In genomic region chr3:20076145-20077053, GRCm38 (mm10) we compare ENCODE assay signal across 10 mouse cellular contexts. TPM values are rescaled to one million over a fixed set of nuclear protein-coding genes. Genes with fewer than 3 reads are reported as not detected.
A peak's percentile ranks its signal among the peaks of the same experiment; 100 is the strongest.
DNase-seq lines count a peak whose midpoint lies in the region; ATAC-seq and TF ChIP-seq lines count a peak whose summit lies in the region.
"Had no signal": no experiment of that assay in that cellular context is flagged by ENCODE, and none has a peak within 500 bp of the region (broad histone marks: within the 10 kb centered on the region; RNA-seq: fewer than 3 reads in every experiment).

No protein-coding gene starts in this region.

- H3K4me2 ChIP-seq in lung, postnatal 0 days (replicated peaks; ENCODE audit: low read depth, low read length), result no peak overlapping the region
- peak overlapping the region; percentile 10 for H3K4me2 ChIP-seq in myocyte (ENCODE audit: low read depth)

- no peak overlapping the region for H3K9ac ChIP-seq in lung, postnatal 0 days (replicated peaks; ENCODE audit: low read depth)

- peaks cover 4% of the 10 kb centered on the region; the same call in 1 of the 2 replicates for H3K36me3 ChIP-seq in lung, postnatal 0 days (ENCODE audit: insufficient read depth, low read length)
- no peaks in the 10 kb centered on the region for H3K36me3 ChIP-seq in myocyte (ENCODE audit: control insufficient read depth, insufficient read depth)

- H3K4me1 ChIP-seq in lung, postnatal 0 days (ENCODE audit: insufficient read depth, low read depth, low read length), result no peaks in the 10 kb centered on the region
- H3K4me1 ChIP-seq in bone marrow macrophage, adult 2 months (ENCODE audit: control insufficient read depth, insufficient read depth, low read length), result no peaks in the 10 kb centered on the region

- H3K4me3 ChIP-seq in gastrocnemius, adult 2 months, result peak overlapping the region; percentile 51
- no peak overlapping the region for H3K4me3 ChIP-seq in lung, postnatal 0 days (ENCODE audit: low read depth, low read length)
- no peak overlapping the region for H3K4me3 ChIP-seq in bone marrow macrophage, adult 2 months (ENCODE audit: insufficient read depth, low read length)
- no peak overlapping the region for H3K4me3 ChIP-seq in myocyte

- TF ChIP-seq EP300 in lung, postnatal 0 days (IDR thresholded peaks at IDR 0.05), result no peak

- no peak overlapping the region for H3ac ChIP-seq in myocyte (ENCODE audit: control insufficient read depth, insufficient read length)

- no peaks in the 10 kb centered on the region for H3K9me3 ChIP-seq in lung, postnatal 0 days (ENCODE audit: low read length)

- ATAC-seq in lung, postnatal 0 days, result no peak

- no peak for TF ChIP-seq POLR2A in bone marrow macrophage, adult 2 months (IDR thresholded peaks at IDR 0.05; ENCODE audit: borderline replicate concordance, low read depth, low read length)
- no peak for TF ChIP-seq POLR2A in myocyte (IDR thresholded peaks at IDR 0.05; ENCODE audit: insufficient read length, low read depth)

- intact Hi-C loops in gastrocnemius, adult 2 months (cut with DNase I), result loop anchor here (10.0 kb wide), 1 partner anchor 118 kb away; no protein-coding TSS in a partner anchor
- intact Hi-C loops in gastrocnemius, postnatal 14 days (cut with DNase I; ENCODE audit: low total_unique reads), result no loop called here

- peak; percentile 20 for DNase-seq in gastrocnemius, adult 2 months
- DNase-seq in gastrocnemius, postnatal 14 days, result no peak
- DNase-seq in lung, postnatal 0 days (ENCODE audit: low spot score), result peak; percentile 28
- no peak for DNase-seq in lung, postnatal 25 days (ENCODE audit: low spot score)
- DNase-seq in thymus, postnatal 14 days, result no peak
- no peak for DNase-seq in cerebellum, adult 9-11 months
- DNase-seq: gastrocnemius, postnatal 25 days; right cerebral cortex, postnatal 4 days had no signal

- peak; percentile 52 for TF ChIP-seq CTCF in gastrocnemius, adult 2 months (IDR thresholded peaks at IDR 0.05)
- peak; percentile 64 for TF ChIP-seq CTCF in lung, postnatal 0 days (IDR thresholded peaks at IDR 0.05)
- TF ChIP-seq CTCF in bone marrow macrophage, adult 2 months (IDR thresholded peaks at IDR 0.05; ENCODE audit: low read depth, low read length), result no peak

- 83% methylated on average over 11 of the region's 11 CpGs for WGBS in lung, postnatal 0 days

- no peaks in the 10 kb centered on the region for H3K79me2 ChIP-seq in myocyte (ENCODE audit: control insufficient read depth, insufficient read depth)

- no peaks in the 10 kb centered on the region for H3K27me3 ChIP-seq in lung, postnatal 0 days (replicated peaks; ENCODE audit: insufficient read depth, low read length)
- no peaks in the 10 kb centered on the region for H3K27me3 ChIP-seq in myocyte (ENCODE audit: control insufficient read depth, insufficient read depth, insufficient read length)

- peak overlapping the region; percentile 63 for H3K27ac ChIP-seq in gastrocnemius, adult 2 months
- H3K27ac ChIP-seq in lung, postnatal 0 days (ENCODE audit: low read length), result no peak overlapping the region
- peak overlapping the region; percentile 31 for H3K27ac ChIP-seq in bone marrow macrophage, adult 2 months (ENCODE audit: insufficient read depth, low read depth, low read length)

TF ChIP-seq in myocyte, 11 proteins besides CTCF, POLR2A, EP300 and RAD21:
- TF ChIP-seq USF1 (IDR thresholded peaks at IDR 0.05; ENCODE audit: low read depth), result no peak
- no peak for TF ChIP-seq POLR2AphosphoS2 (IDR thresholded peaks at IDR 0.05; ENCODE audit: insufficient read length, low read depth)
- TF ChIP-seq MAX (IDR thresholded peaks at IDR 0.05; ENCODE audit: low read depth), result no peak
- no peak for TF ChIP-seq TCF12 (IDR thresholded peaks at IDR 0.05; ENCODE audit: insufficient read depth, poor library complexity, severe bottlenecking)
- TF ChIP-seq REST (IDR thresholded peaks at IDR 0.05; ENCODE audit: insufficient read depth, insufficient read length), result no peak
- no peak for TF ChIP-seq E2F4 (IDR thresholded peaks at IDR 0.05; ENCODE audit: insufficient read depth)
- no peak for TF ChIP-seq SRF (IDR thresholded peaks at IDR 0.05; ENCODE audit: control insufficient read depth, insufficient read length, low read depth)
- TF ChIP-seq MYOD1 (IDR thresholded peaks at IDR 0.05; ENCODE audit: control insufficient read depth in 1 of 3, insufficient read length in 2 of 3, low read depth in 2 of 3), result no peak
- TF ChIP-seq MYOG (IDR thresholded peaks at IDR 0.05; ENCODE audit: control insufficient read depth in 1 of 3, insufficient read depth in 1 of 3, insufficient read length in 2 of 3, low read depth in 2 of 3), result no peak
- TF ChIP-seq TCF3 (IDR thresholded peaks at IDR 0.05; ENCODE audit: insufficient read length, low read depth), result no peak
- no peak for TF ChIP-seq CEBPB (IDR thresholded peaks at IDR 0.05; ENCODE audit: insufficient read depth, poor library complexity, severe bottlenecking)

RNA-seq across cellular contexts. Expression of gene Hltf, which starts 18.8 kb away (rescaled TPM):
- total RNA-seq in gastrocnemius, adult 2 months (2021), result 1 to 10 TPM; 2.7 to 4.4 TPM
- total RNA-seq in gastrocnemius, postnatal 14 days (2021), result 1 to 10 TPM; 3.6 to 4.1 TPM
- 13.7 and 13.8 TPM in 2 replicates for polyA plus RNA-seq in lung, postnatal 0 days (2015; fragmentation: Nextera tagmentation; extraction: Ambion mirVana)
- 43.6 and 47.7 TPM in 2 replicates for polyA plus RNA-seq in bone marrow macrophage, adult 2 months (2012; ENCODE audit: insufficient read depth, insufficient read length, missing spikeins)
- 1.3 TPM for polyA plus RNA-seq in myocyte (2012; fragmentation: generic; extraction: Trizol)

RNA-seq across cellular contexts. Expression of gene Hps3, which starts 41.3 kb away (rescaled TPM):
- total RNA-seq in gastrocnemius, adult 2 months (2021), result 1 to 10 TPM; 4.1 to 4.2 TPM
- 1 to 10 TPM; 3.5 to 3.6 TPM for total RNA-seq in gastrocnemius, postnatal 14 days (2021)
- 10.1 and 10.8 TPM in 2 replicates for polyA plus RNA-seq in lung, postnatal 0 days (2015; fragmentation: Nextera tagmentation; extraction: Ambion mirVana)
- 57.8 and 69.4 TPM in 2 replicates for polyA plus RNA-seq in bone marrow macrophage, adult 2 months (2012; ENCODE audit: insufficient read depth, insufficient read length, missing spikeins)
- polyA plus RNA-seq in myocyte (2012; fragmentation: generic; extraction: Trizol), result 3.4 TPM

Comparison
In these comparisons a context has a peak if more than half of its experiments do, and no peak if none do; other contexts are left out.
1. DNase-seq: peak in gastrocnemius, adult 2 months (single experiment) and lung, postnatal 0 days (single experiment); none in gastrocnemius, postnatal 14 days (single experiment), lung, postnatal 25 days (single experiment), thymus, postnatal 14 days (single experiment) and cerebellum, adult 9-11 months (single experiment).